ENCODE assay signal across 8 mouse cellular contexts in genomic region chr9:70207981-70208521, GRCm38 (mm10). TPM values are rescaled to one million over a fixed set of nuclear protein-coding genes. Genes with fewer than 3 reads are reported as not detected.
A peak's percentile ranks its signal among the peaks of the same experiment; 100 is the strongest.
DNase-seq lines count a peak whose midpoint lies in the region; ATAC-seq and TF ChIP-seq lines count a peak whose summit lies in the region.

No protein-coding gene starts in this region.

- no peak for TF ChIP-seq CTCF in hindbrain, postnatal 0 days (IDR thresholded peaks at IDR 0.05; ENCODE audit: low read depth)
- TF ChIP-seq CTCF in liver, embryonic 14.5 days (IDR thresholded peaks at IDR 0.05; ENCODE audit: low read depth): no peak

- H3K27ac ChIP-seq in hindbrain, postnatal 0 days: peak overlapping the region; percentile 80
- H3K27ac ChIP-seq in liver, embryonic 14.5 days: no peak overlapping the region
- H3K27ac ChIP-seq in neural tube, embryonic 13.5 days (replicated peaks): peak overlapping the region; percentile 71

- peak overlapping the region; percentile 99 for H3K4me2 ChIP-seq in hindbrain, postnatal 0 days (ENCODE audit: low read depth, low read length)
- H3K4me2 ChIP-seq in liver, embryonic 14.5 days (ENCODE audit: low read depth): peak overlapping the region; percentile 59
- H3K4me2 ChIP-seq in neural tube, embryonic 13.5 days: peak overlapping the region; percentile 99

- peak overlapping the region; percentile 53 for H3K9ac ChIP-seq in hindbrain, postnatal 0 days (replicated peaks; ENCODE audit: low read length)
- H3K9ac ChIP-seq in liver, embryonic 14.5 days (replicated peaks): no peak overlapping the region; the same call in 1 of the 2 replicates
- peak overlapping the region; percentile 71 for H3K9ac ChIP-seq in neural tube, embryonic 13.5 days

- intact Hi-C loops in gastrocnemius, postnatal 14 days (cut with DNase I; ENCODE audit: low total_unique reads): loop anchor here (10.0 kb wide), 1 partner anchor 117 kb away; no protein-coding TSS in a partner anchor

- H3K4me1 ChIP-seq in hindbrain, postnatal 0 days (ENCODE audit: insufficient read depth, low read length): peaks cover 7% of the 10 kb centered on the region; the same call in 1 of the 2 replicates
- H3K4me1 ChIP-seq in liver, embryonic 14.5 days (replicated peaks; ENCODE audit: control insufficient read depth in 2 of 2, insufficient read depth in 2 of 2, low read length in 1 of 2): peaks cover 0 to 3% of the 10 kb centered on the region in 2 experiments; a peak in 1 of 4 replicates
- H3K4me1 ChIP-seq in neural tube, embryonic 13.5 days (replicated peaks): peaks cover 24% of the 10 kb centered on the region

- no peaks in the 10 kb centered on the region for H3K36me3 ChIP-seq in hindbrain, postnatal 0 days (ENCODE audit: insufficient read depth, low read length)
- H3K36me3 ChIP-seq in liver, embryonic 14.5 days (replicated peaks; ENCODE audit: control insufficient read depth, insufficient read depth, low read depth): no peaks in the 10 kb centered on the region
- H3K36me3 ChIP-seq in neural tube, embryonic 13.5 days: no peaks in the 10 kb centered on the region

- peak; percentile 18 for DNase-seq in ovary, adult 18-20 months (ENCODE audit: low spot score)
- no peak for DNase-seq in ovary, postnatal 14 days (ENCODE audit: low spot score)
- DNase-seq in cerebellum, adult 9-11 months: peak; percentile 16
- DNase-seq in gastrocnemius, postnatal 14 days: peak; percentile 51
- peak; percentile 17 for DNase-seq in hindbrain, postnatal 0 days (ENCODE audit: low spot score)
- no peak for DNase-seq in liver, embryonic 14.5 days (ENCODE audit: low read depth in 3 of 3, low spot score in 3 of 3)

- peak; percentile 9; the same call in 1 of the 2 replicates for ATAC-seq in hindbrain, postnatal 0 days
- no peak for ATAC-seq in liver, embryonic 14.5 days (ENCODE audit: insufficient read depth)
- peak; percentile 54; the same call in 1 of the 2 replicates for ATAC-seq in neural tube, embryonic 13.5 days (ENCODE audit: low read depth)
- no peak for ATAC-seq in monocyte, adult 5-6 weeks (replicated peaks; ENCODE audit: insufficient number of reproducible peaks, low FRiP score, low TSS enrichment, poor library complexity, severe bottlenecking)

- H3K27me3 ChIP-seq in hindbrain, postnatal 0 days (ENCODE audit: insufficient read depth, low read length): no peaks in the 10 kb centered on the region
- H3K27me3 ChIP-seq in liver, embryonic 14.5 days (ENCODE audit: control insufficient read depth, insufficient read depth, low read length): peaks cover 27% of the 10 kb centered on the region
- H3K27me3 ChIP-seq in neural tube, embryonic 13.5 days: peaks cover 15% of the 10 kb centered on the region

- under 1% methylated on average over 26 of the region's 26 CpGs for WGBS in hindbrain, postnatal 0 days
- WGBS in liver, embryonic 14.5 days (ENCODE audit: insufficient replicate concordance): under 1% methylated on average over 19 of the region's 26 CpGs
- 0% methylated on average over 26 of the region's 26 CpGs for WGBS in neural tube, embryonic 13.5 days

- peak overlapping the region; percentile 67 for H3K4me3 ChIP-seq in hindbrain, postnatal 0 days (ENCODE audit: low read length)
- H3K4me3 ChIP-seq in liver, embryonic 14.5 days (ENCODE audit: insufficient read depth in 1 of 2, low read depth in 2 of 2, low read length in 2 of 2): peak overlapping the region; percentile 54 to 63
- peak overlapping the region; percentile 59 for H3K4me3 ChIP-seq in neural tube, embryonic 13.5 days

- TF ChIP-seq EP300 in liver, embryonic 14.5 days (IDR thresholded peaks at IDR 0.05; ENCODE audit: low read depth): no peak

- no peaks in the 10 kb centered on the region for H3K9me3 ChIP-seq in hindbrain, postnatal 0 days (ENCODE audit: low read length)
- H3K9me3 ChIP-seq in liver, embryonic 14.5 days (ENCODE audit: control insufficient read depth, low read length): no peaks in the 10 kb centered on the region
- no peaks in the 10 kb centered on the region for H3K9me3 ChIP-seq in neural tube, embryonic 13.5 days

RNA-seq across cellular contexts. Expression of gene Myo1e, which starts 0.9 kb away (rescaled TPM):
- total RNA-seq in gastrocnemius, postnatal 14 days (2021): 10 to 100 TPM; 14.4 to 15.2 TPM
- total RNA-seq in hindbrain, postnatal 0 days (2014; rRNA removed): 5.7 and 8.9 TPM in 2 replicates
- 5.4 and 6.5 TPM in 2 replicates for polyA plus RNA-seq in hindbrain, postnatal 0 days (2015; fragmentation: Nextera tagmentation; extraction: Ambion mirVana)
- 0.83 and 1.1 TPM in 2 replicates for polyA plus RNA-seq in liver, embryonic 14.5 days (2012; rRNA removed)
- polyA plus RNA-seq in liver, embryonic 14.5 days (2014; fragmentation: Nextera tagmentation; extraction: Ambion mirVana): 1.8 and 2.3 TPM in 2 replicates
- 7.9 and 8.2 TPM in 2 replicates for polyA plus RNA-seq in neural tube, embryonic 13.5 days (2015; fragmentation: Nextera tagmentation; extraction: Ambion mirVana)
- 14.9 to 33.2 TPM (median 17.7 TPM) in 3 replicates for total RNA-seq in monocyte, adult 5-6 weeks (2017)

Comparison
In these comparisons a context has a peak if more than half of its experiments do, and no peak if none do; other contexts are left out.
1. DNase-seq: peak in ovary, adult 18-20 months (single experiment), cerebellum, adult 9-11 months (single experiment), gastrocnemius, postnatal 14 days (single experiment) and hindbrain, postnatal 0 days (single experiment); none in ovary, postnatal 14 days (single experiment) and liver, embryonic 14.5 days (0 of 3).
2. ATAC-seq: peak in hindbrain, postnatal 0 days (single experiment) and neural tube, embryonic 13.5 days (single experiment); none in liver, embryonic 14.5 days (single experiment) and monocyte, adult 5-6 weeks (single experiment).
3. Peak in every context shown above with its lines, with median percentiles within 50 percentile points of each other: H3K4me2 ChIP-seq and H3K4me3 ChIP-seq.